Mouse (Mus musculus): ENCODE data around the gene Dnajc4. TPM values are rescaled to one million over a fixed set of nuclear protein-coding genes. Genes with fewer than 3 reads are reported as not detected.
"Not testable (repeated sequence)": the region's sequence is repeated elsewhere in the genome, so short reads cannot be mapped to it uniquely, and the experiment has no call there.

Dnajc4 gene
- polyA plus RNA-seq, 1 experiment from 2014 or later, result 22.9 TPM

DNA sequence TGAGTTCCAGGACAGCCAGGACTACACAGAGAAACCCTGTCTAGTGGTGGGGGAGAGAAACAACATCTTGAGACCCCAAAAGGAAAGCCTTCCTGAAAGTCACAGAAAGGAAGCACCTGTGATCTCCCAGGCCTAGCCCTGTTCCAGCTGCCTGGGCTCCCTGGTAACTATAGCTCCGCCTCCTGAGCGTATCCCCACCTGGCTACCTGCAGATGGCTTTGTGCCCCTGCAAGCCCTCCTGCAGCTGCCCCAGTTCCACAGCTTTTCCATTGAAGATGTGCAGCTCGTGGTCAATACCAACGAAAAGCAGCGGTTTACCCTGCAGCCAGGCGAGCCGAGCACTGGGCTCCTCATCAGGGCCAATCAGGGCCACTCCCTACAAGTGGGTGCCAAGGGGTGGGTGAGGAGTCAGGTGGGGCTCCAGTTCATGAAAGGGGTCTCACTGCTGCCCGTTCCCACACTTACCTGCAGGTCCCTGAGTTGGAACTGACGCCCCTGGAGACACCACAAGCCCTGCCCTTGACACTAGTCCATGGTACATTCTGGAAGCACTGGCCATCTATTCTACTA, 5.4 kb upstream of the Dnajc4 start:
- no peak for ATAC-seq
- no peaks in the 10 kb centered on the region for H3K27me3 ChIP-seq (ENCODE audit: control insufficient read depth, insufficient read depth, low read depth, low read length)
- WGBS, result 85% methylated on average over 9 of the region's 9 CpGs

DNA sequence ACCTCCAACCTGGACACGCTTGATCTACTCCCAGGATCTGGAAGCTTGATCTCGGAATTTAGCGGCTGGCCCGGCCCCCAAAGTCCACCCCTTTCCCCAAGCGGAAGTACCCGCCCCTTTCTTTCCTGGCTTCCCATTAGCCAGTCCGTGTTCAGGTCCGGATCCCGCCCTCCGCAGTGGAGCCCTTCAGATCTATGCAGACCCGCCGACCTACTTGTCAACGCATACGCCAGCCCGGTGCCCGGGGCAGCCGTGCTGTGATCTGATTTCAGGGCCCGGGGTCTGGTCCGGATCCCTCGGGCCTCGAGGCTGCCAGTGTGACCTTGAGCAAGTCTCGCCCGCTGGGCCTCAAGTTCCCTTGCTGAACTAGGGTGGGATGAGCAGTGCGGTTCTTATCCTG, 3.6 kb upstream of the Dnajc4 start, which contains the start of the genes Nudt22 and Trpt1:
Nudt22 (minus strand) TSS at position 112 of the 400 bp plus-strand sequence.
Trpt1 (plus strand) TSS at position 126 of the 400 bp plus-strand sequence.
- Histone ChIP-seq H3K4me1 (ENCODE audit: control insufficient read depth, insufficient read depth, low read length) (peaks cover 37% of the 10 kb centered on the region), H3K4me2 (ENCODE audit: low read length) (peak within 1 kb of the TSS; percentile 71), H3K27me3 (ENCODE audit: control insufficient read depth, insufficient read depth, low read depth, low read length) (no peaks in the 10 kb centered on the region), H3K27ac (ENCODE audit: low read length) (peak within 1 kb of the TSS; percentile 9), H3K36me3 (ENCODE audit: control insufficient read depth, insufficient read depth, low read length) (peaks cover 10% of the 10 kb centered on the region), H3K9ac (ENCODE audit: low read depth, low read length) (peak within 1 kb of the TSS; percentile 58), H3K9me3 (replicated peaks; ENCODE audit: control insufficient read depth, low read length, poor library complexity, severe bottlenecking) (no peaks in the 10 kb centered on the region; the same call in 1 of the 2 replicates), H3K4me3 (ENCODE audit: low read depth, low read length) (peak within 1 kb of the TSS; percentile 45)
- peak; percentile 68 for ATAC-seq
- under 1% methylated on average over 24 of the region's 24 CpGs for WGBS

More for the DNA sequence above, 5.4 kb upstream of the Dnajc4 start:
- Histone ChIP-seq H3K4me3 (ENCODE audit: low read depth, low read length) (no peak overlapping the region), H3K4me2 (ENCODE audit: low read length) (no peak overlapping the region), H3K36me3 (ENCODE audit: control insufficient read depth, insufficient read depth, low read length) (peaks cover 10% of the 10 kb centered on the region), H3K4me1 (ENCODE audit: control insufficient read depth, insufficient read depth, low read length) (peaks cover 32% of the 10 kb centered on the region), H3K9me3 (replicated peaks; ENCODE audit: control insufficient read depth, low read length, poor library complexity, severe bottlenecking) (no peaks in the 10 kb centered on the region; the same call in 1 of the 2 replicates), H3K27ac (ENCODE audit: low read length) (no peak overlapping the region), H3K9ac (ENCODE audit: low read depth, low read length) (no peak overlapping the region)

- Histone ChIP-seq H3K36me3 (ENCODE audit: control insufficient read depth, insufficient read depth, low read length) (peaks cover 10% of the 10 kb centered on the region), H3K4me2 (ENCODE audit: low read length) (peak overlapping the region; percentile 71), H3K27me3 (ENCODE audit: control insufficient read depth, insufficient read depth, low read depth, low read length) (no peaks in the 10 kb centered on the region), H3K4me1 (ENCODE audit: control insufficient read depth, insufficient read depth, low read length) (peaks cover 37% of the 10 kb centered on the region), H3K9me3 (replicated peaks; ENCODE audit: control insufficient read depth, low read length, poor library complexity, severe bottlenecking) (no peaks in the 10 kb centered on the region; the same call in 1 of the 2 replicates), H3K27ac (ENCODE audit: low read length) (no peak overlapping the region), H3K9ac (ENCODE audit: low read depth, low read length) (peak overlapping the region; percentile 58), H3K4me3 (ENCODE audit: low read depth, low read length) (peak overlapping the region; percentile 45)
- WGBS, result 48% methylated on average over 20 of the region's 21 CpGs
- no peak for ATAC-seq
Measured at GRCm38 (mm10) chr19:6995255-6995991, 3.1 kb upstream of the Dnajc4 start.

DNA sequence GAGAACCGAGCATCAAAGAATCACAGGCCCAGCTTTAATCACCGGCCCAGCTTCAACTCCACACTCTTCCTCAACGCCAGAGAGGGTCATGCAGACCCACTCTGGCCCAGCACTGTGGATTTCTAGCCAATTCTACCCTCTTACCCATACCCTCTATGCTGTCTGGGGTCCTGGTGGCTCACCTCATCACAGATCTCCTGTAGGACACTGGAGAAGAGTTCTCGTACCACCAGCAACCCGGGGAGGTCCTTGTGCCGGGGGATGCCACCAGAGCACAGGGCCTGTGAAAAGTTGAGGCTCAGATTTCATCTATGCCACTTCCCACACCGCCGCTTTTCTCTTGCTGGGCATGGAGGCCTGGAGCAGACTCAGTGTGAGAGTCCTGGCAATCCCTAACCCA, 2.1 kb upstream of the Dnajc4 start:
- Histone ChIP-seq H3K9ac (ENCODE audit: low read depth, low read length) (peak overlapping the region; percentile 58), H3K4me1 (ENCODE audit: control insufficient read depth, insufficient read depth, low read length) (peaks cover 37% of the 10 kb centered on the region)
- no peak for ATAC-seq

DNA sequence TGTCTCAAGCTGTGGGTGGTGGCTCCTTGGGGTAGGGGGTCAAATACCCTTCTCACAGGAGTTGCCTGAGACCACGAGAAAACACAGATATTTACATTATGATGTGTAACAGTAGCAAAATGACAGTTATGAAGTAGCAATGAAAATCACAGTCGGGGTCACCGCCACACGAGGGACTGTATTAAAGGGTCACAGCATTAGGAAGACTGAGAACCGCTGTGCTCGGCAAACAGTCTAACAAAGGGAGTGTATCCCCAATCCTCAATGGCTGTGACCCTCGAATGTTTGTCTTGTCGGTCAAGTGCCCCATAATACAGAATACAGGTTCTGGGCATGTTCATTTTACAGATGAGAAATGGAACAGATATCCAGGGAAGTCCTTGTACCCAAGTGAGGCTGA, 1.6 kb upstream of the Dnajc4 start:
- no peak overlapping the region for H3K9ac ChIP-seq (ENCODE audit: low read depth, low read length)
- H3K4me3 ChIP-seq (ENCODE audit: low read depth, low read length), result no peak overlapping the region
- 90% methylated on average over 8 of the region's 8 CpGs for WGBS
- H3K9me3 ChIP-seq (replicated peaks; ENCODE audit: control insufficient read depth, low read length, poor library complexity, severe bottlenecking), result no peaks in the 10 kb centered on the region
- H3K4me1 ChIP-seq (ENCODE audit: control insufficient read depth, insufficient read depth, low read length), result peaks cover 37% of the 10 kb centered on the region
- H3K27ac ChIP-seq (ENCODE audit: low read length), result no peak overlapping the region
- no peaks in the 10 kb centered on the region for H3K36me3 ChIP-seq (ENCODE audit: control insufficient read depth, insufficient read depth, low read length)
- H3K27me3 ChIP-seq (ENCODE audit: control insufficient read depth, insufficient read depth, low read depth, low read length), result no peaks in the 10 kb centered on the region
- ATAC-seq, result no peak
- H3K4me2 ChIP-seq (ENCODE audit: low read length), result no peak overlapping the region

More for the DNA sequence above, 2.1 kb upstream of the Dnajc4 start:
- Histone ChIP-seq H3K27ac (ENCODE audit: low read length) (no peak overlapping the region), H3K27me3 (ENCODE audit: control insufficient read depth, insufficient read depth, low read depth, low read length) (no peaks in the 10 kb centered on the region), H3K4me3 (ENCODE audit: low read depth, low read length) (no peak overlapping the region), H3K4me2 (ENCODE audit: low read length) (no peak overlapping the region; the same call in 1 of the 2 replicates), H3K36me3 (ENCODE audit: control insufficient read depth, insufficient read depth, low read length) (peaks cover 4% of the 10 kb centered on the region; the same call in 1 of the 2 replicates), H3K9me3 (replicated peaks; ENCODE audit: control insufficient read depth, low read length, poor library complexity, severe bottlenecking) (no peaks in the 10 kb centered on the region)
- WGBS, result 88% methylated on average over 8 of the region's 8 CpGs

GRCm38 (mm10) chr19:6993011-6993770, 819 bp upstream of the Dnajc4 start:
- Histone ChIP-seq H3K36me3 (ENCODE audit: control insufficient read depth, insufficient read depth, low read length) (no peaks in the 10 kb centered on the region), H3K27me3 (ENCODE audit: control insufficient read depth, insufficient read depth, low read depth, low read length) (no peaks in the 10 kb centered on the region), H3K4me2 (ENCODE audit: low read length) (peak overlapping the region; percentile 84), H3K4me3 (ENCODE audit: low read depth, low read length) (peak overlapping the region; percentile 44), H3K4me1 (ENCODE audit: control insufficient read depth, insufficient read depth, low read length) (peaks cover 40% of the 10 kb centered on the region), H3K9me3 (replicated peaks; ENCODE audit: control insufficient read depth, low read length, poor library complexity, severe bottlenecking) (no peaks in the 10 kb centered on the region), H3K27ac (ENCODE audit: low read length) (no peak overlapping the region), H3K9ac (ENCODE audit: low read depth, low read length) (peak overlapping the region; percentile 49)
- ATAC-seq, result peak; percentile 21
- 61% methylated on average over 14 of the region's 14 CpGs for WGBS

- not testable (repeated sequence) for H3K27ac ChIP-seq (ENCODE audit: low read length); H3K9me3 ChIP-seq (replicated peaks; ENCODE audit: control insufficient read depth, low read length, poor library complexity, severe bottlenecking); H3K36me3 ChIP-seq (ENCODE audit: control insufficient read depth, insufficient read depth, low read length); H3K27me3 ChIP-seq (ENCODE audit: control insufficient read depth, insufficient read depth, low read depth, low read length); H3K4me3 ChIP-seq (ENCODE audit: low read depth, low read length); ATAC-seq; H3K9ac ChIP-seq (ENCODE audit: low read depth, low read length); H3K4me2 ChIP-seq (ENCODE audit: low read length)
- H3K4me1 ChIP-seq (ENCODE audit: control insufficient read depth, insufficient read depth, low read length), result peaks cover 38% of the 10 kb centered on the region
- 95% methylated on average over 6 of the region's 6 CpGs for WGBS
Measured at GRCm38 (mm10) chr19:6991166-6991565, 1.2 kb downstream of the Dnajc4 start.

GRCm38 (mm10) chr19:6990712-6991111, 1.7 kb downstream of the Dnajc4 start:
- Histone ChIP-seq H3K4me1 (ENCODE audit: control insufficient read depth, insufficient read depth, low read length) (peaks cover 38% of the 10 kb centered on the region), H3K9ac (ENCODE audit: low read depth, low read length) (no peak overlapping the region), H3K4me3 (ENCODE audit: low read depth, low read length) (no peak overlapping the region), H3K36me3 (ENCODE audit: control insufficient read depth, insufficient read depth, low read length) (no peaks in the 10 kb centered on the region), H3K27ac (ENCODE audit: low read length) (no peak overlapping the region), H3K4me2 (ENCODE audit: low read length) (no peak overlapping the region), H3K27me3 (ENCODE audit: control insufficient read depth, insufficient read depth, low read depth, low read length) (no peaks in the 10 kb centered on the region), H3K9me3 (replicated peaks; ENCODE audit: control insufficient read depth, low read length, poor library complexity, severe bottlenecking) (no peaks in the 10 kb centered on the region)
- whole genome bisulfite sequencing, result 89% methylated on average over 6 of the region's 6 CpGs
- ATAC-seq, result no peak

Data from midbrain, embryonic 16.5 days (tissue).